Mouse (Mus musculus) hindbrain, embryonic 15.5 days (tissue): Measurements from ENCODE around the gene Ephx1. TPM values are rescaled to one million over a fixed set of nuclear protein-coding genes. Genes with fewer than 3 reads are reported as not detected.

Source experiments
- ATAC-seq: fragments of 200-750 bp; cut with Nextera tagmentation; 2 replicates; pipeline ENCODE4 v1.8.0; 2017; ENCODE audit warnings: low read depth, moderate number of reproducible peaks, moderate TSS enrichment; ENCODE audit not compliant: low FRiP score
- H3K27ac ChIP-seq: fragments of 300-500 bp; sonication (generic); replicated peaks from 2 replicates; pipeline ENCODE4 v1.5.1; 2015; ENCODE audit warnings: mild to moderate bottlenecking, inconsistent platforms
- H3K27me3 ChIP-seq: fragments of 300-500 bp; sonication (generic); 2 replicates; pipeline ENCODE4 v1.6.1; 2015; ENCODE audit warnings: control low read depth, inconsistent platforms
- H3K36me3 ChIP-seq: fragments of 300-500 bp; sonication (generic); 2 replicates; pipeline ENCODE4 v1.6.1; 2015; ENCODE audit warnings: control low read depth, inconsistent platforms
- H3K4me1 ChIP-seq: fragments of 300-500 bp; sonication (generic); replicated peaks from 2 replicates; pipeline ENCODE4 v1.6.1; 2015; ENCODE audit warnings: control low read depth, inconsistent platforms
- H3K4me2 ChIP-seq: fragments of 300-500 bp; sonication (generic); 2 replicates; pipeline ENCODE4 v1.6.1; 2015; ENCODE audit warnings: moderate library complexity, mild to moderate bottlenecking, inconsistent platforms
- H3K4me3 ChIP-seq: fragments of 300-500 bp; sonication (generic); 2 replicates; pipeline ENCODE4 v1.5.1; 2015; ENCODE audit warnings: mild to moderate bottlenecking, inconsistent platforms
- H3K9ac ChIP-seq: fragments of 300-500 bp; sonication (generic); 2 replicates; pipeline ENCODE4 v1.6.1; 2015; ENCODE audit warnings: inconsistent platforms
- H3K9me3 ChIP-seq: fragments of 300-500 bp; sonication (generic); 2 replicates; pipeline ENCODE4 v1.6.1; 2016; ENCODE audit warnings: control low read depth, inconsistent platforms
- WGBS: fragments of 180-500 bp; shearing (Covaris S2); methylation state at CpG from one replicate; pipeline ENCODE4 v1.1.7; 2015; 5-methylcytosine and 5-hydroxymethylcytosine counted together
- polyA plus RNA-seq: library from polyadenylated mRNA; unstranded; fragments of >200 nt; fragmentation: Nextera tagmentation; extraction: Ambion mirVana; gene quantifications from 2 replicates; pipeline ENCODE4 v1.2.1, GENCODE M21; 2015

The Ephx1 gene
- polyA plus RNA-seq, 1 experiment from 2014 or later = 8.3 TPM

- ATAC-seq = no peak
- H3K36me3 ChIP-seq = no peaks in the 10 kb centered on the region
- H3K4me3 ChIP-seq = no peak overlapping the region
- no peak overlapping the region for H3K4me2 ChIP-seq
- H3K27me3 ChIP-seq = no peaks in the 10 kb centered on the region
- H3K9ac ChIP-seq = no peak overlapping the region
- WGBS = 61% methylated on average over 3 of the region's 3 CpGs
- H3K27ac ChIP-seq = no peak overlapping the region
- no peaks in the 10 kb centered on the region for H3K9me3 ChIP-seq
- no peaks in the 10 kb centered on the region for H3K4me1 ChIP-seq
These were observed 61.9 kb downstream of the Ephx1 start for GRCm38 (mm10) chr1:180958797-180959196.

- no peaks in the 10 kb centered on the region for H3K27me3 ChIP-seq
- no peaks in the 10 kb centered on the region for H3K4me1 ChIP-seq
- WGBS = 85% methylated on average over 3 of the region's 3 CpGs
- no peak overlapping the region for H3K9ac ChIP-seq
- no peaks in the 10 kb centered on the region for H3K36me3 ChIP-seq
- no peak overlapping the region for H3K4me2 ChIP-seq
- H3K4me3 ChIP-seq = no peak overlapping the region
- no peaks in the 10 kb centered on the region for H3K9me3 ChIP-seq
- no peak overlapping the region for H3K27ac ChIP-seq
- no peak for ATAC-seq
These were observed 62.7 kb downstream of the Ephx1 start for GRCm38 (mm10) chr1:180957989-180958388.

DNA sequence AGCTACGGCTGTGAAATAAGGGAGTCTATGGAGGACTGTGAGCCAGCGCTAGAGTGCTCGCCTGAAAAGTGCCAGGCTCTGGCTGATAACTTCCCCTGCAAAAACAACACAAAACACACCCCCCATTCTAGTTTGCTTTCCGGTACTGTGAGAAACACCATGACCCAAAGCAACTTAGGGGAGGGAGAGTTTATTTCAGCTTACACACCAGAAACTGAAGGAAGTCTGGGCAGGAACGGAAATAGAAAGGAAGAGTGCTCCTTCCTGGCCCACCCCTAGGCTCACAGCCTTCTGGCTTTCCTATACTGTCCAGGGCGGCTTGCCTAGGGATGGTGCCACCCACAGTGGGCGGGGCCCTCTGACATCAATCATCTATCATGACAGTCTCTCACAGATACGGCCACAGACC is 63.7 kb downstream of the Ephx1 start:
- H3K27me3 ChIP-seq = no peaks in the 10 kb centered on the region
- WGBS = 86% methylated on average over 8 of the region's 8 CpGs
- no peak overlapping the region for H3K9ac ChIP-seq
- no peak overlapping the region for H3K27ac ChIP-seq
- H3K4me2 ChIP-seq = no peak overlapping the region
- ATAC-seq = no peak
- no peaks in the 10 kb centered on the region for H3K36me3 ChIP-seq
- no peak overlapping the region for H3K4me3 ChIP-seq
- no peaks in the 10 kb centered on the region for H3K9me3 ChIP-seq
- H3K4me1 ChIP-seq = no peaks in the 10 kb centered on the region

DNA sequence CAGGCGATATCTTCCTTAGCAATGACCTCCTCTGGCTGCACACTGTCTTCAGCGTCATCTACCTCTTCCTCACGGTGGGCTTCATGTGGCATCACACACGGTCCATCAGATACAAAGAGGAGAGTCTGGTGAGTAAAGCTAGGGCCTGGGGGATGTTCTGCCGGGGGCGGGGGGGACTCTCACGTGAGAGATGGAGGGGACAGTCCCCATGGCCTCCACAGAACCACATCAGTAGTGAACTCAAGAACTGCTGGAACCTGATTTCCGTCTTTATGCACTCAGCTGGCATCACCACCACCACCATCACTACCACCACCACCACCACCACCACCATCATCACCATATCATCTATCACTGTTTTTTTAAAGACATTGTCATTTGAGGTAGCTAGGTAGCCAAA is 64.3 kb downstream of the Ephx1 start:
- no peak for ATAC-seq

GRCm38 (mm10) chr1:180952808-180953207 is 67.9 kb downstream of the Ephx1 start:
- Histone ChIP-seq H3K27ac (no peak overlapping the region), H3K9ac (no peak overlapping the region), H3K9me3 (no peaks in the 10 kb centered on the region), H3K4me1 (no peaks in the 10 kb centered on the region), H3K27me3 (no peaks in the 10 kb centered on the region), H3K36me3 (no peaks in the 10 kb centered on the region), H3K4me3 (no peak overlapping the region), H3K4me2 (no peak overlapping the region)
- WGBS = 93% methylated on average over 5 of the region's 5 CpGs
- no peak for ATAC-seq

More for the DNA sequence above, 64.3 kb downstream of the Ephx1 start:
- no peak overlapping the region for H3K4me2 ChIP-seq
- H3K9ac ChIP-seq = no peak overlapping the region
- no peaks in the 10 kb centered on the region for H3K4me1 ChIP-seq
- no peaks in the 10 kb centered on the region for H3K27me3 ChIP-seq
- H3K36me3 ChIP-seq = no peaks in the 10 kb centered on the region
- H3K27ac ChIP-seq = no peak overlapping the region
- H3K9me3 ChIP-seq = no peaks in the 10 kb centered on the region
- no peak overlapping the region for H3K4me3 ChIP-seq
- WGBS = 94% methylated on average over 8 of the region's 8 CpGs

DNA sequence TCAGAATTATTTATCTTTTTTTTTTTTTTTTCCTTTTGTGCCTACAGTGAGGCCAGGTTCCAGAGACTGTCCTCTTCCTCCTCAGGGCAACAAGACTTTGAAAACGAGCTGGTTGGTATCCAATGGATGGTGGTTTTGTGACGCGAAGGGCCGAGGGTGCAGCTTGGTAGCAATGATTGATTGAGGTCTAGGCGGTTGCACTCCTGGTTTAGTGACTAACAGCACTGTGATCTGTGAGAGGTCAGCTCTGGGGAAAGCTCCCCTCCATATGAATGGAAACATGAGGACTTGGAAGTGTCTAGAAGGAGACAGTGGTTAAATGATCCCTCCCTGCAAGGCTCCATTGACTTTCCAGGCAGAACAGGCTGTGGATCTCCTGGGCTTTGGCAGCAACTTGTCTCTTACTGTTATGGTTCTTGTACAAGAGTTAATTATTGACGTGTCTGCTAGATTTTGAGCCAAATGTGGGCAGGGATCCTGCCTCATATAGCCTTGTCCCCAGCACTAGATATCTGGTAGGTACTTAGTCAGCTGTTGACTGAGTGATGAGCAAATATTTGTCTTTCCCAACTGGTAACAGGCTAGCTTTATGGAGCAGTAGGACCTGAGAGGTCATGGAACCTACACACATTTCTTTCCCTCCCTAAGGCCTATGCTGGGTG is 68.5 kb downstream of the Ephx1 start:
- 83% methylated on average over 6 of the region's 6 CpGs for WGBS

GRCm38 (mm10) chr1:180946448-180946847 is 74.3 kb downstream of the Ephx1 start:
- WGBS = 74% methylated on average over 6 of the region's 6 CpGs
- Histone ChIP-seq H3K36me3 (no peaks in the 10 kb centered on the region), H3K27ac (no peak overlapping the region), H3K4me3 (no peak overlapping the region), H3K27me3 (peaks cover 24% of the 10 kb centered on the region), H3K9me3 (no peaks in the 10 kb centered on the region), H3K4me1 (peaks cover 26% of the 10 kb centered on the region), H3K4me2 (no peak overlapping the region), H3K9ac (no peak overlapping the region)
- ATAC-seq = no peak

More for the DNA sequence above, 68.5 kb downstream of the Ephx1 start:
- H3K27me3 ChIP-seq = no peaks in the 10 kb centered on the region
- H3K4me3 ChIP-seq = no peak overlapping the region
- no peak overlapping the region for H3K4me2 ChIP-seq
- H3K9ac ChIP-seq = no peak overlapping the region
- no peaks in the 10 kb centered on the region for H3K4me1 ChIP-seq
- no peak for ATAC-seq
- H3K36me3 ChIP-seq = no peaks in the 10 kb centered on the region
- H3K9me3 ChIP-seq = no peaks in the 10 kb centered on the region
- no peak overlapping the region for H3K27ac ChIP-seq

GRCm38 (mm10) chr1:180945001-180945980 is 75.4 kb downstream of the Ephx1 start:
- 0 out of 2 replicates have a peak, but pooled peaks have one; percentile 49 for ATAC-seq
- Histone ChIP-seq H3K27ac (no peak overlapping the region), H3K4me1 (peaks cover 26% of the 10 kb centered on the region), H3K27me3 (peaks cover 35% of the 10 kb centered on the region), H3K36me3 (no peaks in the 10 kb centered on the region), H3K9me3 (no peaks in the 10 kb centered on the region), H3K4me2 (peak overlapping the region; percentile 14; the same call in 1 of the 2 replicates), H3K4me3 (no peak overlapping the region), H3K9ac (no peak overlapping the region)
- WGBS = 31% methylated on average over 20 of the region's 20 CpGs

GRCm38 (mm10) chr1:180944553-180944952 is 76.2 kb downstream of the Ephx1 start:
- Histone ChIP-seq H3K4me1 (peaks cover 26% of the 10 kb centered on the region), H3K9me3 (no peaks in the 10 kb centered on the region), H3K27ac (no peak overlapping the region), H3K9ac (no peak overlapping the region), H3K27me3 (peaks cover 39% of the 10 kb centered on the region), H3K4me2 (no peak overlapping the region), H3K36me3 (no peaks in the 10 kb centered on the region), H3K4me3 (no peak overlapping the region)
- 90% methylated on average over 4 of the region's 4 CpGs for WGBS
- no peak for ATAC-seq

GRCm38 (mm10) chr1:180943896-180944295 is 76.8 kb downstream of the Ephx1 start:
- no peak overlapping the region for H3K4me2 ChIP-seq
- WGBS = 71% methylated on average over 1 of the region's 1 CpGs
- peaks cover 39% of the 10 kb centered on the region for H3K27me3 ChIP-seq
- no peak for ATAC-seq
- no peaks in the 10 kb centered on the region for H3K36me3 ChIP-seq
- H3K9me3 ChIP-seq = no peaks in the 10 kb centered on the region
- no peak overlapping the region for H3K4me3 ChIP-seq
- H3K27ac ChIP-seq = no peak overlapping the region
- H3K4me1 ChIP-seq = peaks cover 26% of the 10 kb centered on the region
- H3K9ac ChIP-seq = no peak overlapping the region

GRCm38 (mm10) chr1:180943032-180943644 is 77.6 kb downstream of the Ephx1 start:
- no peaks in the 10 kb centered on the region for H3K9me3 ChIP-seq
- peaks cover 26% of the 10 kb centered on the region for H3K4me1 ChIP-seq
- ATAC-seq = no peak
- H3K4me3 ChIP-seq = peak overlapping the region; percentile 71
- H3K27me3 ChIP-seq = peaks cover 39% of the 10 kb centered on the region
- no peak overlapping the region for H3K9ac ChIP-seq
- H3K36me3 ChIP-seq = no peaks in the 10 kb centered on the region
- H3K27ac ChIP-seq = no peak overlapping the region
- 45% methylated on average over 11 of the region's 11 CpGs for WGBS
- H3K4me2 ChIP-seq = peak overlapping the region; percentile 97
